Mouse (Mus musculus) layer of hippocampus, adult 9-10 months (tissue): Measurements from ENCODE around the gene Adamts7.

Experiments
- DNase-seq: peaks from one replicate; pipeline ENCODE4 v3.0.0; 2022; ENCODE audit warnings: low spot score

Adamts7 gene

DNA sequence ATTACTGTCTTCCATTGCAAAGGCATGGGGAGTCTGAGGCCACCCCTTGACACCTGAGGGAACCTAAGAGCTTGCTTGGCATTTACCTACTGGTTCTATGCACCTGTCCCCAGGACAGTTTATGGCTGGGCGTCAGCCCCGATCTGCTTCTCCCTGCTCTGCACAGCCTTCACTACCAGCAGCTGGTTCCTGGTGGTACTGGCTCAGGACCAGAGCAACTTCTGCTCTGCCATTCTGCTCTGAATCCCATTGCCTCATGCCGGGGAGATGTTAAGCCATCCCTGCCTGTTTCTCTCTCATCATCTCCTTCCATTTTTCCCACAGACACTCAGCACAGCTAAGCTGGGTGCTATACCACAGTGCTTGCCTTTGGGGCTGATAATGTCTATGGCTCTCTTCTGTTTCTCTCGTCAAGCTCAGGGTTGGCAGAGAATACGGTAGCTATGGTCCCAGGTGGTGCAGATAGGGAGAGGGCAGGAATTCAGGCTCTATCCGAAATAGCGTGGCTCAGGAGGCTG is 35.1 kb downstream of the Adamts7 start:
- no peak for DNase-seq

DNA sequence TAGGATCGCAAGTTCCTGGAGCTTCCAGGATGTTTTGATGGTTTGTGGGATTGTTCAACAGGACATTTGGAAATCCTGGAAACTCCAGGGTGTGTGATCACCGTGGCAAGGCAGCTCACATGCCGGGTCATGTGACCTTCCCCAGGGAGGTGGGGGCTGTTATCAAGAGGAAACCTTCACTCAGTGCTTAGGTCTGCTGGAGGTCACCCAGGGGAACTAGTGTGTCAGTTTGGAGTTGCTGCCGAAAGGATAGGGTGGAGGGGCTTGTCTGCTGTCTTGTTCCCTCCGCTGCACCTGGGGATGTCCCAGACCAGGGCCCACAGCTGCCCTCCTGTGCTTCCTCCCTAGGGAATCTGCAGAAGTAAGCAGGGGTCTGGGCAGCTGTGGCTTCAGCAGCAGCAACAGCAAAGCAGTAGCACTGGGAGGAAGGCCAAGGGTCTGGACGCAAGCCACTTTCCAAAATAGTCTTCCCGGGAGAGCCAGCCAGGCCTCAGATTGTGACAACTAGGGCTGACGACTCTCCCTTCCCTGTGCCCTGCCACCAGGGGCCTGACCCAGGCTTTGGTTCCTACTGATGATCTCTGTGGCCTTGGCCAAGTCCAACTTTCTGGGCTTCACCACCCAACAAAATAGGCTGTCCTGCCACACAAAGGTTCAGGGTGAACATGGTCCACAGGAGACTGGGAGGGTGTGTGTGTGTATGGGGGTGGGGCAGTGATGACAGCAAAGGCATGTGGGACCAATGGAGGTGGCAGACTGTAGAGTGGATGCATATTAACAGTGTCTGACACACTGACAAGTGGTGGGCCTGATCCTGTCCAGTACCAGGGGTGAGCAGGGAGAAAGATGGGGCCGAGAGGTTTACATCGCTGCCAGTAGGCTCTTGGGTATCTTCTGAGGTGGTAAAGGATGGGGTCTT is 35.9 kb downstream of the Adamts7 start:
- DNase-seq: no peak

DNA sequence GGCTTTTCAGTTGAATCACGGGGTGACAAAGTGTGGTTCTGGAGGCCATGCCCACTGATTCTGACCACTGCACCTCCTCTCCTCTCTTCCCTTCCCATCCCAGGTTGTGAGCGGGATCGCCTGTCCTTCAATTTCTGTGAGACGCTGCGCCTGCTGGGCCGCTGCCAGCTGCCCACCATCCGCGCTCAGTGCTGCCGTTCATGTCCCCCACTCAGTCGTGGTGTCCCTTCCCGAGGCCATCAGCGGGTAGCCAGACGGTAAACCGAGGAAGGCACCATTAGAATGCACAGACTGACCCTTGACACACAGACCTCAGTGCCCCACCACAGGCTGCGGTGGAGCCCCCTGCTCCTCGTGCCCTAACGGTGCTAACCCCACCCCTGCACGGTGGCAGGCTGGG is 36.7 kb downstream of the Adamts7 start:
- no peak for DNase-seq

DNA sequence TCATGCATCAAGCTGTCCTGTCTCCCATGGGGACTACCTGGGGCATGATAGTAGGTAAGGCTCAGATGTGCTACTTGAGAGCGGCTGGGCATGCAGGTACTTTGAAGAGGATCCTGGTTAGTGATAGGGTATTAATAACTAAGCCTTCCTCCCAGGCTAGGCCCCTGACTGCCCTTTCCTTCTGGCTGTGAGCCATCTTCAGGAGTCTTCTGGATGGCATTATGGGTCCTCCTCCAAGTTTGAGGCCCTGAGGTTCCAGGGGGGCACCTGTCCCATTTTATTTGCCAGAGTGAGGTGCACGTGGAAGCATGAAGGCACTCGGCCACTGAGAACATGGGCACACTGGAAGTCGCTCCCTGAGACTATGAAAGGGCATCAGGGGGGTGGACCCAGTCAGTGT is 37.6 kb downstream of the Adamts7 start:
- no peak for DNase-seq

DNA sequence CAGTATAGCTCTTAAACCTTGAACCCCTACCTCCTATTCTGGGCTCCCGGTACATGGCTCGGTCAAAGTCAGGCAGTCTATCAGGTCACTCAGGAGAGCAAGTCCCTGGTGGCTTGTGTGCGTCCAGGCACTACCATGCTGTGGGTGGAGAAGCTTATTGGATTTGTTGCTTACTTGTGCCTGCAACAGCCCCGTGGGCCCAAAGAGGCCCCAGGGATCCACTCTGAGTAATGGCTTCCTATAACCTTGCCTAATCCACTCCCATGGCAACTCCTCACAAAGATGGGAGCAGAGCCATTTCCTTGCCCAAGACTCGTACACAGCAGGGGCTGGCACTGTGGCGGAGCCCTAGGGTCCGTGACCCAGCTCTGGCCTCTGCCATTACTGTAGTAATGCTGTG is 38.2 kb downstream of the Adamts7 start:
- no peak for DNase-seq

DNA sequence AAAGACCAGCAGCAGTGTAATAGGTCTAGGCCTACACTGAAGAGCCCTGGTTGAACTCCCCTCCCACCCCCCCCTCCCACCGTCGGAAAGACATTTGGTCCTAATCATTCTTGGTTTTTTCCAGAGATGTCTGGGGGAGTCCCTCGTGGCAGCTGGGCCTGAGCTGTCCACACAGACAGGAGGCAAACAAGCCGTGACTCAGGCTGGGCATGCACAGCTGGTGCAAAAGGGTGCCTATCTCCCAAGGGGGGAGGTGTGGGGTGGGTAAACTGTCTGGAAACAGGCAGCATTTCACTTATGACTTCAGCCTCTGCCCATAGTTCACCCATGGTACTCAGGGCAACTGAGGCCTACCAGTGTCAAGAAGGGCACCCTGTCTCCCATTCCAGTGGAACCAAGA is 38.7 kb downstream of the Adamts7 start:
- DNase-seq: no peak

DNA sequence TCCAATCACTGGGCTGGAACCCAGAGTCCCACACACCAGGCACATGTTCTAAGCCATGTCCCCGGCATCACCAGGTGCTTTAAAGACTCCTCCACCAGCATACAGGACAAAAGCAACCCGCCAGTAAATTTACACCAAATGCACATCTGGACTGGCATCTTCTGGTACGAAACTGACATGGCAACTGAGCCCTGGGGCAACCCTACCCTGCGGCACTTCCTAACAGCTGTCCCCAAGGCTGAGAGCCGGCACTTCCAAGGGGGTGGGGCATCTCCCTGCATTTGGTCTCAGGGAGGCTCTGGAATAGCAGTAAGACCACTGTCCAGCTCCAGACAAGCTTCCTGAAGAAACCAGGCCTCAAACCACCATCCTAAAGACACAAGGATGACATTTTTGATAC is 40.4 kb downstream of the Adamts7 start:
- DNase-seq: no peak

DNA sequence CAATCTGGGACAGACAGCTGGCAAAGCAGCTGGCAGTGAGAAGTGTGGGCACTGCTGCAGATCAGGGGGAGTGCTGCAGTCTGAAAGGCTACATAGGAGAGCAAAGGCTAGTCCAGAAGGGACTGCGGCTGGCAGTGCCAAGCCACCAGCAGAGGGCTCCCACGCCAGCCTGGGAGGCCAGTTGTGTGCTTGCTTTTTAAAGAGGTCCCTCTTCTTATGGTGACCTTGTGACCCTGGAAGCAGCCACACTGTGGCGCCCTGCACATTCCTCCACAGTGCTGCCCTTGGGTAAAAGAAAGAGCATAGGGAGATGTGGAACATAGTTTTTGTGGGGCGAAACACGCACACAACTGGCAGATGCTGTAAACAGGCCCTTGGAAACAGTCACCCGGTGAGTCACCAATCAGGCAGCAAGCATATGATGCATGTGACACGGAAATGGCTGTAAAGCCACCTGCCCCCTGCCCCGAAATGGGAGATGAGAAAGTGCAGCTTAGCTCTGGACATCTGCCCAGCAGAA is 41.6 kb downstream of the Adamts7 start:
- DNase-seq: no peak

DNA sequence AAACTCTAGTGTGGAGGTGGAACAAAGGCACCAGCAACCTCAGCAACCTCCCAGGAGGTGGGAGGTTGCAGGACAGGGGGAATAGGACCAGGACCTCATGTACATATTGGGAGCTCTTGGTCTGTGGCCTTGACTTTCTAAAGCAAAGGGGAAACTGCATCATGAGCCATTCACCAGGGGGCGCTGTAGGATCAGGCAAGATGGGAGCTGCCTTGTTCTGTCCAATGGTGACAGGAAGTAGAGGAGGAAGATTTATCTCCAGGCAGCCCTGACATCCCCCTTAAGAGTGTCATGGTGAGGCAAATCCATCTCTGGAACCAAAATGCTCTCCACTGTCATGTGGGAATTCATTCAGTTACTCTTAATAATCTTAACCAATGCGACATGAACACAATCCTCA is 43.6 kb downstream of the Adamts7 start:
- peak; percentile 50 for DNase-seq

DNA sequence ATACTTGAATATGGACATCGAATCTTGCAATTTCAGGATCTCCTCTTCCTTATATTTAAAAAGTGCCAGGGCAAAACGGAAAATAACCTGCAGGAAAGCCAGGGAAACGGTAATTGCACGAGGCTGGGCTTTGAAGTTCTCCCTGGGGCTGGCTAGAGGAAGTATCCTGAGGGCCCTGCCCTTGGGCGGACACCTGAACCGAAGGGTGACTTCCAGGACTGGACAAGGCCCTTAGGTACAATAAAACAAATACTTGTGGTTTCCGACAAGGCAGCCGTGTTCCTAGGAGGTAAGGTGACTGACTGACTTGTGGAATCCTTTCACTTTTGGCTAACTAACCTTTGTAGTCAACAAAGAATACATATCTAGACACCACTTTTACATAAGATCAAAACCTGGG is 44.9 kb downstream of the Adamts7 start:
- no peak for DNase-seq

DNA sequence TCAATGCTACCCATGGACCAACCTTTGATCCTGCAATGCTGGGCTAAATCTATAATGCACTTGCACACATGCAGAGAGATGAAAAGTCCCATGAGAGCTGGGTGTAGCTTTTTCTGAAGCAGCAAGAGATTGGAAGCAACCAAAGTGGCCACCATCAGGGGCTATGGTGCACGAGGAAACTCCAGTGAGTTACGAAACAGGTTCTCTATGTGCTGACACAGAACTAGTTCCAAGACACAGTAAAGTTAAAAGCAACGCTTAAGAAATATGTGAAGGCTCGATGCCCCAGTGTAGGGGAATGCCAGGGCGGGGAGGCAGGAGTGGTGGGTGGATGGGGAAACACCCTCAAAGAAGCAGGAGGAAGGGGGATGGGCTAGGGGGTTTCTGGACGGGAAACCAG is 45.8 kb downstream of the Adamts7 start:
- no peak for DNase-seq

DNA sequence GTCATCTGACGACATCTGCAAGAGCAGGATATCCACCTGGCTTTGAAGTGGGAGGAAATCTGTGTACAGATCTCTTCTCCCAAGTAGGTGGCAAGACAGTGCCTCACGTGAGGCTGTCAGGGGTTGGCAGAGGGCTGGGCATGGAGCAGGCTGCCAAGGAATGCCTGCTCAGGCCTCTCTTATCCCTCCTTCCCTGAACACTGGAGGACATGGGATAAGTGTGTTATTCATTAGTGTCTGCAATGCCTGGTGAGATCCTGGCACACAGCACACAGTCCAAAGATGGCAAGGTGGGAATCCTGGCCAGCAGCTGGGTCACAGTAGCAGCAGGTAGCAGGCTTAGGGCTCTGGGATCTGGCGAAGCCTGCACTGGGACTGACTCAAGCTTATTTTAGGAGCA is 50.3 kb downstream of the Adamts7 start:
- no peak for DNase-seq

DNA sequence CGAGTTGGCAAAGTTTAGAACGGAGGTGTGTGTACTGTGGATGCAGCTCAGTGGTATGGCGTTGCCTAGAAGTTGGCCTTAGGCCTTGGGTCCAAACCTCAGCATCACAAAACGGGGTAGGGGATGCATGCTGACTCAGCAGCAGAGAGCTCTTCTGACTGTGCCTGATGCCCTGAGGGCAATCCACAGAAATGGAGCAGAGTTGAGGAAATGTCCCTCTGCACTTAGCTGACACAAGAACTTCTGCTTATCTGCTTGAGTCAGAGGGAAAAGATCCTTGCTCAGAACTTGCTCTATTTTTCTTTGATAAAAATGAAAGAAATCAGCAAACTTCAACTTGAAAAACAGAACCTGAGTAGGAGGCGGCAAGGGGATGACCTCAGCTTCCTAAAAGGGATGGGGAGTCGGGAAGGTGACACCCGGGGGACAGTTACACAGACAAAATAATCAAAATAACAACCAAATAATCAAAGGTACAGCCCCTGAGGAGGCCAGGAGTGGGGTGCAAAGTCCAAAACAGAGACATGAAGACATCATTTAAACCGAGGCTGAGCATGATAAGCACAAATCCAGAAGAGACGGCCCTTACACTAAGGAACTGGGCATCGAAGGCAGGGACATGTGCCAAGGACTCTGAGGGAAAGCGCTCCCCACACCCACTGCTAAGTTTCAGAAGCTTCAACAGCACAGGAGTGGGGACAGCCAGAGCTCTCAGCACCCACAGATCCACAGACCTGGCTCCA is 53.6 kb downstream of the Adamts7 start:
- no peak for DNase-seq

DNA sequence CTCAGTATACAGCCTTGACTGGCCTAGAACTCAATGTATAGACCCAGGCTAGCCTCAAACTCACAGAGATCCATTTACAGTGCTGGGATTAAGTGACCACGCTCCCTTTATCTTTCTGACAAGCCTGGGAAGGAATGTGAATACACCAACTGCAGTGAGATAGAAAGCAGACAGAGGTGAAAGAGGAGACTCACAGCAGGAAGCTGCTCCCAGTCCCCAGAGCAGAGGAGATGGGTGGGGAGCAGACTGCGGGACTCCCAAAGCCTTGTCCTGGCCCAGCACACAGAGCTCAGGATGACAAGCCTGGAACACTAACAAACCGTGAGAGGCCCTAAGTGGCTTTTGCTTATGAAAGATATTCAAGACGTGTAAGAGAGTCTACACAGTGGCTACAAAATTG is 54.6 kb downstream of the Adamts7 start:
- DNase-seq: no peak

DNA sequence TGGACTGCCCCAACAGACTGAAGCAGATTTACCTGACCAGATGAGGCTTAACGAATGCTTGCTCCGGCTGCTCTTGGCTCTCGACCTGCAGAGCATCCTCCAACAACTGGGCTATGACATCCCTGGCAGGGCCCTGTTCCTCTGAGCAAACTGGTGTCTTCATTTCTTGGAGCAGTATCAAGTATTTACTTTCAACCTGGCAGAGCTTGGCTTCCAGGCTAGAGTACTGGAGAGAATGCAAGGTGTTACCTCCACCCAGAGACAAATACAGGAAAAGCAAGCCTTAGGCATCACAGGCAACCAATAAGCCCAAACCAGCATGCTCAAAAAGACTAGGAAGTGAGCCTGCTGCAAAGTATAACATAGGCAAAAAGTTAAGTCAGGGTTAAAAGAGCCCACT is 59.4 kb downstream of the Adamts7 start:
- DNase-seq: no peak

DNA sequence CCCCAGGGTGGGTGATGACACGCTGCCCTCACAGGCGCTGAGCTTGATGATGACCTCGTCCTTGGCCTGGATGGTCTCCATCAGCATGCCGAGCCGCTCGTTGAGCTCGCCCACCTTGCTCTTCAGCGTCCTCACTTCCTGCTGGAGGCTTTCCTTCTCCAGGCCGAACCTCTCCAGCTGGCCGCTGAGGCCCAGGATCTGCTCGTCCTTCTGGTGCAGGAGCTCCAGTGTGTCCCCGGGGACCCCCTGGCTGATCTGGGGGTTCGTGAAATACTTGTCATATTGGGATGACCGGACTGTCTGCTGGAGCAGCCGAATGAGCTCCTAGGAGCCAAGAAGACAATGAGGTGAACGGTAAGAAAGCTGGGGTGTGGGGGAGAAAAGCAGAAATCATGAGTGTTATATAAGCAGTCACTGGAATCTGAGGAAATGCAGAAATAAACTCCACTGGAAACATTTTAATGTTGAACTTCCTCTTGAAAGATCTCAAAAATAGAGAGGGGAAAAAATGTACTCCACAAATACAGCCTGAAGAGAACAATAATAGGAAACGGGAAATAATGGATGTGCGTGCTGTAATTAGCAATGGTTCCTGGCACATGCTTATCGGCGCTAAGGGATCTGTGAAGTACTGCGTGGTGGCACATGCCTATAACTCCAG is 63.3 kb downstream of the Adamts7 start:
- no peak for DNase-seq

DNA sequence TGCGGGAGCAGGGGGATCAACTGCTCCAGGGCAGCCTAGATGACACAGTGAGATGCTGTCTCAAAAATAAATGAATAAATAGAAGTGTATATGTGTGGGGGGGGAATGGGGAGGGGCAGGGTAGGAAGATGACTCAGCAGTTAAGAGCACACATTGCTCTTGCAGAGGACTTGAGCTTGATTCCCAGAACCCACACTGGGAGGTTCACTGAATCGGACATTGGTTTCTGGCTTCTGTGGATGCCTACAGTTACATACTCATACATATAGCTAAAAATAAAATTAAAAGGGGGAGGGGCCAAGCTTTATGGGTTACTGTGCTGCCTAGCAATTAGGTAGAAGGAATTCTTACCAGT is 63.9 kb downstream of the Adamts7 start:
- no peak for DNase-seq

DNA sequence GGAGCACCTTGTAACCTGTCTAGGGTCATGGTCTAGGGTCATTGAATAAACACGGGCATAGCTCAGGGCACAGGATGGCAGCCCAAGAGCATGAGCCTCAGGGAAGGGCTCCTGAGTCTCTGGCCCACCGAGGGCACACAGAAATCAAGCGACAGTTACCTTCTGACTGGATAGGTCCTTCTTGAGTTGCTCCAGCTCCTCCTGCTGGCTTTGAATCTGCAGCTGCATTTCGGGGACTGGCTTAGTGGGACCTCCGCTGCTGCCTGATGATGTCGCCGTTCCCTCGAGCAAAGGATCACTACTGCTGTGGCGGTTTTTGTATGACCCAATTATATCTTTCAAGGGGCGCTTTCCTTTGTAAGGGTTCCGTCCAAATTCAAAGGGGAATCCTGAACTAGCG is 64.3 kb downstream of the Adamts7 start:
- no peak for DNase-seq

DNA sequence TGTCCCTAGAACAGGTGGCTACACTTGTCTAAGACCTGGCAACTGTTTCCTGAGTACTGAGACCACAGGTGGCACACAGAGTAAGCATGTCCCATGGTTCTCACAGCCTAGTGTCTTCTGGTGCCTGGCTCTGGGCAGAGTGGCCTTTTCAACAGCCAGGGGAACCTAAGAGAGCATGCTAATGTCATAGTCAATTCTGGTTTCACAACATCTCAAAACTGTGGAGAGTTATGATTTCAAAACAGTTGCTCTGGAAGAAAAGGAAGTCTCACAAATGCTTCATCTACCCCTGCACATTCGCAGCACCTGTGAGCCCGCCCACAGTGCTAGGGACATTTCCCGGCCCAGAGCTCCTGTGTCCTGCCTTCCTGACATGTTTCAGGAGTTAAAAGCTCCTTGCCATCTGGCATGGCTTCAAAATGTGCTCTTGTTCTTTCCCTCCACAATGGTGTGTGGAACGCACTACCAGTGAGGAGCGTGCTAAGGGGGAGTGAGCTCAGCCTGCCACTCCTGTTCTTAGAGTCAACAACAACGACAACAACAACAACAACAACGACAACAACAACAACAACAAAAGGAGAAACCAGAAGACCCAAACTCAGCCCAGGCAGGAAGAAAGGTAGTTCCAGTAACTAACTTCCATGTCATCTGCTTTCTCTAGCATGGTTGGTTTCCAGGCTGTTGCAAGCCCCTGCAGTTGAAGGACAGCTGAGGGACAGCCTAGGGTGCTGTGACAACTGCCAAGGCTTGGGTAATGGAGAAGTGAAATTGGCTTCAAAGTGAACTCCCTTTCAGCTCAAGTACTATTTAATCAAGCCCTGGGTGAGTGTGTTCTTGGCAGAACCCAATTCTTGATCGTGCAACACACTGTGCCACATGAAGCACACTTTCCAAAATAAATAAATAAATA is 70.2 kb downstream of the Adamts7 start:
- DNase-seq: no peak

DNA sequence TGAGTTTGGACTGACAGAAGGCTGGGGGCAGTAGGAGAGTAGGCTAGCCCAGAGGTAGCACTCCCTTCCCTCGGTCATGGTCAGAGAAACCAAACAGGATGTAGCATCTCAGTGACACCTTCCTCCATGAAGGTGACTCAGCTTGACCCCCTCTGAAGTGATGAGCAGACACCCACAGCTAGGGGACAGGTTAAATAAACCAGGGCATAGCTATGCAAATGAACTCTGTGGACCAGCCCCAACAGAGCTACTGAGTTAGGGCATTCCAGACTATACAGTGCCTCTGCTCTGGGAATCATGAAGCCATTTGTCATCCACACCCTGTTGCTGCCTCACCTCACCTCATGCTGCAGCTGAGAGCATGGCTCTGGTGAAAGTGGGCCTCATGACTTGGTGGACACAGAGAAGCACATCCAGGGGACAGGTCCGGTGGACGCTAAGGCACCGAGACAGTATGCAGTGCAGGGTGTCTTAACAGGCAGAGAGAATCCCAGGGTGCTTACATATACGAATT is 71.1 kb downstream of the Adamts7 start:
- DNase-seq: no peak

DNA sequence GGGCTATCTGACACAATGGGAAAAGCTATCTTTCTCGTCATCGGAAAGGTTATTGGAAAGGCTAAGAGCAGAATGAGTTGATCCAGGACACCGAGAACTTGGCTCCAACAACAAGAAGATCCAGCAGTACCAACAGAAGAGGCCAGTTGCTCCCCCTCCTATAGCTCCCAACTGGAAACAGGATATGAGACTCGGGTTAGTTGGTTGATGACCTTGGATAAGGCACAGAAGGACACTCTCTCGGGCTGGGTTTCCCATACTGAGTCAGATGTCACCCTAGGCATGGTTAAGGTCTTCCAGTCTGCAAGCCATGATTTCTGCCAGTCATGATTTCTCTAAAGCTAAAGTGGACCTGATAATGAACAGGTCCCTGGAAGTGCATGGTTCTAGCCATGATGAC is 71.9 kb downstream of the Adamts7 start:
- DNase-seq: no peak
